Mouse (Mus musculus): ENCODE measurements around the gene Dnajc4.

DNA sequence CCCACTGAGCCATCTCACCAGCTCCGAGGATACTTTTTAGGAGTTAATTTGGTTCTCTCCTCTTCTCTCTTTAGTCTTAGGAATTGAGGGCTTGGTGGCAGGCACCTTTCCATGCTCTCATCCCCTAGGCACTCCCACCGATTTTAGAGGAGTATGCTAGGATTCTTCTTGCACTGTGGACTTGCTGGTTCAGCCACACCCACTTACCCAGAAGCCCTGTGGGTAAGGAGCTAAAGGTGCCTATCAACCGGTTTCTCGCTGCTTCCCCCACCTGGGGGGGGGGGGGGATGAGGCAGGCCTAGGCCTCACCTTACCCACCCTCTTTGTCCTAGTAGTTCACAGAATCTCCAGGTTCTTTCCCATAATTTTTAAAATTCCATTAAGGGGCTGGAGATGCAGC is 44.6 kb downstream of the Dnajc4 start:
- TF ChIP-seq CTCF (IDR thresholded peaks at IDR 0.05; ENCODE audit: low read depth) (no peak), EP300 (IDR thresholded peaks at IDR 0.05; ENCODE audit: low read depth) (no peak)

All from liver, postnatal 0 days (tissue).